Mouse (Mus musculus) MEL (cell line): ENCODE data around the gene 4930467E23Rik.
"Not testable (repeated sequence)": the region's sequence is repeated elsewhere in the genome, so short reads cannot be mapped to it uniquely, and the experiment has no call there.

Experiments used
- CTCF ChIP-seq, 3 experiments: IDR thresholded peaks in 2 of 3; conservative IDR thresholded peaks in 1 of 3; 2 replicates each; pipeline ENCODE4 v1.5.1; 2011 to 2012; ENCODE audit warnings: low read length in 3 of 3, low read depth in 2 of 3, mild to moderate bottlenecking in 2 of 3, improper control_type of control experiment in 1 of 3, inconsistent platforms in 1 of 3, mixed read lengths in 1 of 3, moderate library complexity in 1 of 3; ENCODE audit not compliant: control insufficient read depth in 1 of 3, insufficient read depth in 1 of 3, poor library complexity in 1 of 3, severe bottlenecking in 1 of 3
- EP300 ChIP-seq, 2 experiments: IDR thresholded peaks; 2 replicates each; pipeline ENCODE4 v1.6.1; 2011; ENCODE audit warnings: improper control_type of control experiment in 2 of 2, low read length in 2 of 2, low read depth in 1 of 2, mild to moderate bottlenecking in 1 of 2
- GATA1 ChIP-seq: IDR thresholded peaks from 2 replicates; pipeline ENCODE4 v1.6.1; 2011; ENCODE audit warnings: low read depth, low read length, improper control_type of control experiment
- JUND ChIP-seq: IDR thresholded peaks from 2 replicates; pipeline ENCODE4 v1.6.1; 2011; ENCODE audit warnings: low read depth, mild to moderate bottlenecking, improper control_type of control experiment, low read length
- MAFK ChIP-seq: IDR thresholded peaks from 2 replicates; pipeline ENCODE4 v1.6.1; 2011; ENCODE audit warnings: low read depth, mild to moderate bottlenecking, low read length, improper control_type of control experiment, borderline replicate concordance
- POLR2A ChIP-seq, 2 experiments: IDR thresholded peaks; 2 replicates each; pipeline ENCODE4 v1.6.1; 2011 to 2012; ENCODE audit warnings: low read length in 2 of 2, mild to moderate bottlenecking in 2 of 2, control low read depth in 1 of 2, improper control_type of control experiment in 1 of 2, low read depth in 1 of 2, moderate library complexity in 1 of 2; ENCODE audit not compliant: control insufficient read depth in 1 of 2, insufficient read depth in 1 of 2, poor library complexity in 1 of 2
- POLR2AphosphoS2 ChIP-seq: IDR thresholded peaks from 2 replicates; pipeline ENCODE4 v1.6.1; 2011; ENCODE audit warnings: low read length, improper control_type of control experiment
- SMC3 ChIP-seq: IDR thresholded peaks from 2 replicates; pipeline ENCODE4 v1.6.1; 2011; ENCODE audit warnings: low read depth, low read length, improper control_type of control experiment
- USF1 ChIP-seq: IDR thresholded peaks from 2 replicates; pipeline ENCODE4 v1.6.1; 2014; ENCODE audit warnings: low read depth, mild to moderate bottlenecking, inconsistent platforms, low read length, improper control_type of control experiment, moderate library complexity
- USF2 ChIP-seq, 2 experiments: IDR thresholded peaks; 2 replicates each; pipeline ENCODE4 v1.6.1; 2011 to 2012; ENCODE audit warnings: improper control_type of control experiment in 2 of 2, low read length in 2 of 2, borderline replicate concordance in 1 of 2, inconsistent platforms in 1 of 2, low read depth in 1 of 2, mild to moderate bottlenecking in 1 of 2; ENCODE audit not compliant: insufficient read depth in 1 of 2
- ZC3H11A ChIP-seq: IDR thresholded peaks from 2 replicates; pipeline ENCODE4 v1.6.1; 2012; ENCODE audit warnings: low read depth, mild to moderate bottlenecking, inconsistent platforms, low read length, improper control_type of control experiment
- ZNF384 ChIP-seq: IDR thresholded peaks from 2 replicates; pipeline ENCODE4 v1.6.1; 2012; ENCODE audit warnings: low read depth, mild to moderate bottlenecking, inconsistent platforms, low read length, improper control_type of control experiment

- TF ChIP-seq ZNF384; CTCF (IDR thresholded peaks at IDR 0.05 in 2 of 3, conservative IDR thresholded peaks at IDR 0.05 in 1 of 3; ENCODE audit: control insufficient read depth in 1 of 3, insufficient read depth in 1 of 3, low read depth in 2 of 3, low read length in 3 of 3, poor library complexity in 1 of 3, severe bottlenecking in 1 of 3); MAFK; POLR2A (IDR thresholded peaks at IDR 0.05; ENCODE audit: control insufficient read depth in 1 of 2, insufficient read depth in 1 of 2, low read depth in 1 of 2, low read length in 2 of 2, poor library complexity in 1 of 2); POLR2AphosphoS2; USF2 (IDR thresholded peaks at IDR 0.05; ENCODE audit: borderline replicate concordance in 1 of 2, insufficient read depth in 1 of 2, low read depth in 1 of 2, low read length in 2 of 2); EP300 (IDR thresholded peaks at IDR 0.05; ENCODE audit: low read depth in 1 of 2, low read length in 2 of 2); USF1; GATA1; SMC3; ZC3H11A; JUND: not testable (repeated sequence)
These were observed 50.8 kb downstream of the 4930467E23Rik start for GRCm38 (mm10) chr8:19780212-19780611.
